Mouse (Mus musculus) heart, adult 2 months (tissue): Measurements from ENCODE around the gene Gm49342.
"Not testable (repeated sequence)": the region's sequence is repeated elsewhere in the genome, so short reads cannot be mapped to it uniquely, and the experiment has no call there.

Experiments
- CTCF ChIP-seq: fragments of 200-600 bp; IDR thresholded peaks from 2 replicates; pipeline ENCODE4 v1.8.1; 2022; ENCODE audit warnings: antibody characterized with exemption, mild to moderate bottlenecking, moderate library complexity
- EP300 ChIP-seq: fragments of 200-500 bp; IDR thresholded peaks from 2 replicates; pipeline ENCODE4 v1.6.1; 2011; ENCODE audit warnings: low read depth, low read length, control low read depth; ENCODE audit not compliant: insufficient read depth

DNA sequence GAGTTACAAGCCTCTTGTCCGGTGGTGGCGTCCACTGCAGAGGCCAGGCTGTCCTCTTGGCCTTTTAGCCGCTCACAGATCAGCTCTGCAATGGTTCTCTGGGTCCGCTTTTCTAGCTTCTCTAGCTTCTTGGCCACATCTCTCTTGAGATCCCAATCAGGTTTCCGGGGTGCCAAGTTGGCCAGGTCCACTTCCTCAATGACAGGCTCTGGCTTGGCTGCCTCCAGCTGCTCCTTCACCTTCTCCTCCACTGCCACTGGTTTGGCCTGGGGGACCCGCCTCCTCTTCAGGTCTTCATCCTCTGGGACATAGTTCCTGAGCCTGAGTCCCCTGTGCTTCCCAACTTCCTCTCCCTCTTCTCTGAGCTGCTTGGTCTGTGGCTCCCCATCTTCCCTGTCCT, 34.1 kb downstream of the Gm49342 start:
- not testable (repeated sequence) for TF ChIP-seq CTCF, EP300
